ENCODE assay signal across 7 mouse cellular contexts in genomic region chr16:18617370-18618065, GRCm38 (mm10). TPM values are rescaled to one million over a fixed set of nuclear protein-coding genes. Genes with fewer than 3 reads are reported as not detected.
A peak's percentile ranks its signal among the peaks of the same experiment; 100 is the strongest.
DNase-seq lines count a peak whose midpoint lies in the region; ATAC-seq lines count a peak whose summit lies in the region.

No protein-coding gene starts in this region.

- DNase-seq in adrenal gland, adult 2 months: peak; percentile 87
- DNase-seq in embryo, embryonic 11.5 days (ENCODE audit: low read depth, low spot score): peak; percentile 83
- peak; percentile 71 to 85 for DNase-seq in gastrocnemius, postnatal 4 days (ENCODE audit: low spot score in 2 of 2)
- peak; percentile 89 for DNase-seq in left cerebral cortex, postnatal 4 days
- DNase-seq in skeletal muscle tissue, adult 2 months (ENCODE audit: low read depth, low spot score): peak; percentile 74

- H3K36me3 ChIP-seq in intestine, embryonic 16.5 days (ENCODE audit: control insufficient read depth, insufficient read depth, low read length): no peaks in the 10 kb centered on the region
- peaks cover 6% of the 10 kb centered on the region for H3K36me3 ChIP-seq in midbrain, embryonic 12.5 days

- 3% methylated on average over 27 of the region's 27 CpGs for WGBS in intestine, embryonic 16.5 days
- WGBS in midbrain, embryonic 12.5 days: 1% methylated on average over 27 of the region's 27 CpGs

- intact Hi-C loops in left cerebral cortex, postnatal 4 days (cut with DNase I): loop anchor here (1.0 to 5.0 kb wide), 2 partner anchors 175 to 270 kb away; partner anchors contain the start of genes Arvcf and Tango2

- peaks cover 19% of the 10 kb centered on the region for H3K4me1 ChIP-seq in intestine, embryonic 16.5 days (ENCODE audit: control insufficient read depth, insufficient read depth, low read length)
- peaks cover 21% of the 10 kb centered on the region for H3K4me1 ChIP-seq in midbrain, embryonic 12.5 days

- peak; percentile 74 for ATAC-seq in intestine, embryonic 16.5 days
- ATAC-seq in midbrain, embryonic 12.5 days (ENCODE audit: low FRiP score, low read depth): peak; percentile 39

- peak overlapping the region; percentile 28 for H3K4me3 ChIP-seq in intestine, embryonic 16.5 days (ENCODE audit: low read length)
- H3K4me3 ChIP-seq in midbrain, embryonic 12.5 days: peak overlapping the region; percentile 18; the same call in 1 of the 2 replicates

- H3K9ac ChIP-seq in intestine, embryonic 16.5 days (ENCODE audit: low read depth, low read length): no peak overlapping the region
- 0 out of 2 replicates have a peak overlapping the region, but pooled peaks have one; percentile 31 for H3K9ac ChIP-seq in midbrain, embryonic 12.5 days (replicated peaks)

- no peak overlapping the region for H3K27ac ChIP-seq in intestine, embryonic 16.5 days (ENCODE audit: low read length)
- H3K27ac ChIP-seq in midbrain, embryonic 12.5 days (replicated peaks): no peak overlapping the region

- H3K27me3 ChIP-seq in intestine, embryonic 16.5 days (replicated peaks; ENCODE audit: control insufficient read depth, insufficient read depth, low read length): peaks cover 48% of the 10 kb centered on the region
- H3K27me3 ChIP-seq in midbrain, embryonic 12.5 days: peaks cover 80% of the 10 kb centered on the region

- peak overlapping the region; percentile 67 for H3K4me2 ChIP-seq in intestine, embryonic 16.5 days (ENCODE audit: low read depth, low read length)
- peak overlapping the region; percentile 52 for H3K4me2 ChIP-seq in midbrain, embryonic 12.5 days (replicated peaks)

- H3K9me3 ChIP-seq in intestine, embryonic 16.5 days (ENCODE audit: control insufficient read depth, low read length): no peaks in the 10 kb centered on the region
- H3K9me3 ChIP-seq in midbrain, embryonic 12.5 days: no peaks in the 10 kb centered on the region

RNA-seq across cellular contexts. Expression of gene Gp1bb, which starts 4.7 kb away (rescaled TPM):
- total RNA-seq in adrenal gland, adult 2 months (2021): not detected
- 2.1 and 4.0 TPM in 2 replicates for polyA plus RNA-seq in adrenal gland, adult 2 months (2012; rRNA removed)
- total RNA-seq in gastrocnemius, postnatal 4 days (2021): under 1 TPM in 1 of 2 experiments, not detected in 1; 0.27 TPM
- 1.6 TPM in 2 replicates for polyA plus RNA-seq in intestine, embryonic 16.5 days (2015; fragmentation: Nextera tagmentation; extraction: Ambion mirVana)
- total RNA-seq in left cerebral cortex, postnatal 4 days (2021): 10 to 100 TPM; 10.1 to 11.9 TPM
- polyA plus RNA-seq in midbrain, embryonic 12.5 days (2016; fragmentation: Nextera tagmentation; extraction: Ambion mirVana): 7.0 and 8.5 TPM in 2 replicates

RNA-seq across cellular contexts. Expression of gene Gm49601, which starts 8.7 kb away (rescaled TPM):
- 1 to 10 TPM; 2.4 to 3.6 TPM for total RNA-seq in adrenal gland, adult 2 months (2021)
- 3.7 and 4.0 TPM in 2 replicates for polyA plus RNA-seq in adrenal gland, adult 2 months (2012; rRNA removed)
- total RNA-seq in gastrocnemius, postnatal 4 days (2021): 1 to 10 TPM; 2.2 to 3.6 TPM
- 4.1 and 4.5 TPM in 2 replicates for polyA plus RNA-seq in intestine, embryonic 16.5 days (2015; fragmentation: Nextera tagmentation; extraction: Ambion mirVana)
- 100 to 1,000 TPM; 107 to 111 TPM for total RNA-seq in left cerebral cortex, postnatal 4 days (2021)
- 10.9 and 13.5 TPM in 2 replicates for polyA plus RNA-seq in midbrain, embryonic 12.5 days (2016; fragmentation: Nextera tagmentation; extraction: Ambion mirVana)

RNA-seq across cellular contexts. Expression of gene Sept5, which starts 12.2 kb away (rescaled TPM):
- 10 to 100 TPM; 12.6 to 12.9 TPM for total RNA-seq in adrenal gland, adult 2 months (2021)
- 8.0 and 9.1 TPM in 2 replicates for polyA plus RNA-seq in adrenal gland, adult 2 months (2012; rRNA removed)
- 10 to 100 TPM; 11.3 to 12.9 TPM for total RNA-seq in gastrocnemius, postnatal 4 days (2021)
- polyA plus RNA-seq in intestine, embryonic 16.5 days (2015; fragmentation: Nextera tagmentation; extraction: Ambion mirVana): 52.2 and 52.5 TPM in 2 replicates
- total RNA-seq in left cerebral cortex, postnatal 4 days (2021): 100 to 1,000 TPM; 555 to 571 TPM
- 81.6 and 84.4 TPM in 2 replicates for polyA plus RNA-seq in midbrain, embryonic 12.5 days (2016; fragmentation: Nextera tagmentation; extraction: Ambion mirVana)

RNA-seq across cellular contexts. Expression of gene Tbx1, which starts 27.0 kb away (rescaled TPM):
- under 1 TPM in 1 of 2 experiments, not detected in 1; 0.28 TPM for total RNA-seq in adrenal gland, adult 2 months (2021)
- polyA plus RNA-seq in adrenal gland, adult 2 months (2012; rRNA removed): 0.47 and 0.49 TPM in 2 replicates
- 10 to 100 TPM in 1 of 2 experiments, 1 to 10 TPM in 1; 3.9 to 10.8 TPM for total RNA-seq in gastrocnemius, postnatal 4 days (2021)
- 0.09 and 0.55 TPM in 2 replicates for polyA plus RNA-seq in intestine, embryonic 16.5 days (2015; fragmentation: Nextera tagmentation; extraction: Ambion mirVana)
- total RNA-seq in left cerebral cortex, postnatal 4 days (2021): 1 to 10 TPM; 1.2 TPM
- 1.4 and 2.0 TPM in 2 replicates for polyA plus RNA-seq in midbrain, embryonic 12.5 days (2016; fragmentation: Nextera tagmentation; extraction: Ambion mirVana)

Comparison
In these comparisons a context has a peak if more than half of its experiments do, and no peak if none do; other contexts are left out.
1. RNA of gene Gp1bb, which starts 4.7 kb away (total RNA-seq): 10.1 to 11.9 TPM in left cerebral cortex, postnatal 4 days; 0.27 TPM in gastrocnemius, postnatal 4 days and not detected in adrenal gland, adult 2 months; every median in the first group is over 4 times any median in the second.
2. RNA of gene Gm49601, which starts 8.7 kb away (total RNA-seq): 107 to 111 TPM in left cerebral cortex, postnatal 4 days; 2.2 to 3.6 TPM in gastrocnemius, postnatal 4 days and 2.4 to 3.6 TPM in adrenal gland, adult 2 months; every median in the first group is over 10 times any median in the second.
3. RNA of gene Sept5, which starts 12.2 kb away (total RNA-seq): 555 to 571 TPM in left cerebral cortex, postnatal 4 days; 12.6 to 12.9 TPM in adrenal gland, adult 2 months and 11.3 to 12.9 TPM in gastrocnemius, postnatal 4 days; every median in the first group is over 10 times any median in the second.
4. Peak in every context shown above with its lines, with median percentiles within 50 percentile points of each other: DNase-seq.